Mouse (Mus musculus): ENCODE results near the gene Olfr1135. TPM values are rescaled to one million over a fixed set of nuclear protein-coding genes. Genes with fewer than 3 reads are reported as not detected.

Gene Olfr1135
- polyA plus RNA-seq (2012; rRNA removed), result not detected in 2 replicates

DNA sequence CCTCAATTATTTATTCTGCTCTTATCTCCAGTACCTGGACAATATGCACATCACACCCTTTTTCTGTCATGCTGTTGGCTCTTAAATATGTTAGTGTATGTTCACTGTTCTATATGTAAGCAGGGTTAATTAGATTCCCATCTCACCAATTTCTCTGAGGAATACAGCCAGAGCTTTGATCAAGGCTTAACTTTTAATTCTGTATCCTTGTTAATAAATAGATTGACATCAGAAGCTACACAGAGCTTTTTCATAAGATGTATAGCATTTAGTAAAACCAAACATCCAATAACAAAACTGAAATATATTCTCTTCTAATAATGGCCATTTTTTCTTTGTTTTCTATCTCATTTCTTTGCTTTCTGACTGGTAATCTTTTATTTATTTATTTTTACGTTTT lies at the start of gene Olfr1135:
Gene Olfr1135 (minus strand): TSS at position 101 of the 400 bp plus-strand sequence.
- DNase-seq (ENCODE audit: extremely low spot score in 1 of 2, low spot score in 1 of 2), result no peak

- DNase-seq (ENCODE audit: extremely low spot score in 1 of 2, low spot score in 1 of 2), result no peak
Measured at GRCm38 (mm10) chr2:87713079-87713478, 39.6 kb upstream of the Olfr1135 start, which contains the start of gene Olfr1137. Olfr1137 (minus strand) TSS chr2:87713179.

DNA sequence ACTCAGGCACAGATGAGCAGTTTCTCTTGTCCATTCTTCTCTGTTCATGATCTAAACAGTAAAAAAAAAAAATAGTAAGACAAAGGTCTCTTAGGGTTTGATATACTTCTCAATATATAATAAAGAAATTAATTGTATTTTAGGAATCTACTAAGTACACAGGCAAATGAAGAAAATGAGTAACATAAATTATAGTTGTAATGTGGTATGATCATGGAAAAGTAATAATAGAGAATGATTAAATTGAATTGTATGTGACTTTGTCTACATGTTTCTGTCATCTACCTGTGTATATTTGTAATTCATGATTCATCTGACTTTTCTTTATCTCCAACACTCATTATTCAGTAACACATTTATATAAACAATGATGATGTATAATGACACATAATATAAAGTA lies 20.4 kb upstream of the Olfr1135 start, which contains the start of gene Olfr1136:
Gene Olfr1136 (minus strand): TSS at position 101 of the 400 bp plus-strand sequence.
- no peak for DNase-seq (ENCODE audit: extremely low spot score in 1 of 2, low spot score in 1 of 2)

GRCm38 (mm10) chr2:87658360-87658759 lies 15.1 kb downstream of the Olfr1135 start, which contains the start of gene Olfr1134:
Olfr1134 (minus strand) TSS chr2:87658460.
- no peak for DNase-seq (ENCODE audit: extremely low spot score in 1 of 2, low spot score in 1 of 2)

- no peak for DNase-seq (ENCODE audit: extremely low spot score in 1 of 2, low spot score in 1 of 2)
Measured at GRCm38 (mm10) chr2:87647274-87647673, 26.2 kb downstream of the Olfr1135 start, which contains the start of gene Olfr1133. Olfr1133 (minus strand) TSS chr2:87647374.

- DNase-seq (ENCODE audit: extremely low spot score in 1 of 2, low spot score in 1 of 2), result no peak
Measured at GRCm38 (mm10) chr2:87642441-87642840, 31.0 kb downstream of the Olfr1135 start.

DNA sequence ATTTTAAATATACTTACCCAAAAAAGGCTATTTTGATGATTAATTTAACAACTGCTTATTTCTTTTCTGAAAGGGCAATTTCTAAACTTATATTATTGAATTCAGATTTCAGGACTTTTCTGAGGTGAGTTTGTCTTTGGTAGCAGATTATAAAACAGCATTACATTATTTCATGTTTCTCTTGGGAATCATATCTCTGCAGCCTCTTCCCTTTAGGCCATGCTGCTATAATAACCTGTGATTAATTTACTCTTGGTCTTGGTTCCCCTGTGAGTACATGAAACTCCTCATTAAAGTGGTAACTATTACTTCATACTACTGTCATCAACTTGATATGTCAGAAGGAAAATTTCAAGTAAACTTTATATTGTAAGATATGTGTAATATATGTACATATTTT lies 36.0 kb downstream of the Olfr1135 start, which contains the start of gene Olfr1132:
Gene Olfr1132 (minus strand): TSS at position 101 of the 400 bp plus-strand sequence.
- DNase-seq (ENCODE audit: extremely low spot score in 1 of 2, low spot score in 1 of 2), result no peak

DNA sequence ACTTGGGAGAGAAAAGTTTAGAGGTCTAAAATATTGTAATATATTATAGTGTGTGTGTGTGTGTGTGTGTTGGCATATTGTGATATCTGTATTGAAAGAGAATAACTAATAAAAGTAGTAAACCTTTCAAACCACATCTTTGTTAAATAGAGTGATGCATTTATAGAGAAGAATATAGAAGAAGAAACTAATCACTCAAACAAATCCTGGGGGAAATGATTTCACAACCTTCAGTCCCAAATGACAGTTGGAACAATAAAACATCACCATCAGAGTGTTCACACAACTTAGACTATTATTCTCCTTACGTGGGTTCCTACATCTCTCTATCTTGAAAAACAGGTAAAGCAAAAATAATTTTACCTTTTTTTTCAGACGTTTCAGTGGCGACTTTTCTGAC lies 46.7 kb downstream of the Olfr1135 start, which contains the start of gene Olfr1131:
Gene Olfr1131 (plus strand): TSS at position 301 of the 400 bp plus-strand sequence.
- no peak for DNase-seq (ENCODE audit: extremely low spot score in 1 of 2, low spot score in 1 of 2)

Other genes with a start within 250 kb of the Olfr1135 start
- gene Olfr1124, start 243.4 kb downstream of the Olfr1135 start, polyA plus RNA-seq (2012; rRNA removed), result not detected in 2 replicates
- gene Olfr1126, start 219.7 kb downstream of the Olfr1135 start, polyA plus RNA-seq (2012; rRNA removed), result not detected in 2 replicates
- gene Pramel7, start 176.6 kb downstream of the Olfr1135 start, polyA plus RNA-seq (2012; rRNA removed), result not detected in 2 replicates
- gene Pramel6, start 167.1 kb downstream of the Olfr1135 start, polyA plus RNA-seq (2012; rRNA removed), result not detected in 2 replicates
- not detected in 2 replicates for gene Olfr153, start 141.9 kb downstream of the Olfr1135 start, polyA plus RNA-seq (2012; rRNA removed)
- gene Olfr1128, start 128.1 kb downstream of the Olfr1135 start, polyA plus RNA-seq (2012; rRNA removed), result not detected in 2 replicates
- gene Olfr1129, start 99.8 kb downstream of the Olfr1135 start, polyA plus RNA-seq (2012; rRNA removed), result not detected in 2 replicates
- not detected in 2 replicates for gene Olfr1130, start 67.5 kb downstream of the Olfr1135 start, polyA plus RNA-seq (2012; rRNA removed)
- not detected in 2 replicates for gene Olfr1131, start 46.6 kb downstream of the Olfr1135 start, polyA plus RNA-seq (2012; rRNA removed)
- gene Olfr1132, start 36.1 kb downstream of the Olfr1135 start, polyA plus RNA-seq (2012; rRNA removed), result not detected in 2 replicates
- gene Olfr1133, start 26.3 kb downstream of the Olfr1135 start, polyA plus RNA-seq (2012; rRNA removed), result not detected in 2 replicates
- gene Olfr1134, start 15.2 kb downstream of the Olfr1135 start, polyA plus RNA-seq (2012; rRNA removed), result 0.11 TPM in 1 of 2 replicates, not detected in the other
- gene Olfr1136, start 20.3 kb upstream of the Olfr1135 start, polyA plus RNA-seq (2012; rRNA removed), result not detected in 2 replicates
- 0.02 TPM in 1 of 2 replicates, not detected in the other for gene Olfr1137, start 39.5 kb upstream of the Olfr1135 start, polyA plus RNA-seq (2012; rRNA removed)
- gene Olfr1138, start 66.3 kb upstream of the Olfr1135 start, polyA plus RNA-seq (2012; rRNA removed), result not detected in 2 replicates
- 0.13 TPM in 1 of 2 replicates, not detected in the other for gene Olfr1140, start 70.1 kb upstream of the Olfr1135 start, polyA plus RNA-seq (2012; rRNA removed)
- gene Olfr1141, start 80.3 kb upstream of the Olfr1135 start, polyA plus RNA-seq (2012; rRNA removed), result not detected in 2 replicates
- 0.11 TPM in 1 of 2 replicates, not detected in the other for gene Olfr152, start 105.8 kb upstream of the Olfr1135 start, polyA plus RNA-seq (2012; rRNA removed)
- gene Olfr1143, start 126.9 kb upstream of the Olfr1135 start, polyA plus RNA-seq (2012; rRNA removed), result not detected in 2 replicates
- not detected in 2 replicates for gene Olfr1145, start 136.2 kb upstream of the Olfr1135 start, polyA plus RNA-seq (2012; rRNA removed)
- not detected in 2 replicates for gene Olfr1148, start 156.9 kb upstream of the Olfr1135 start, polyA plus RNA-seq (2012; rRNA removed)
- gene Olfr1150-ps1, start 170.3 kb upstream of the Olfr1135 start, polyA plus RNA-seq (2012; rRNA removed), result not detected in 2 replicates
- gene Olfr1151, start 182.2 kb upstream of the Olfr1135 start, polyA plus RNA-seq (2012; rRNA removed), result not detected in 2 replicates
- gene Olfr1152, start 192.8 kb upstream of the Olfr1135 start, polyA plus RNA-seq (2012; rRNA removed), result not detected in 2 replicates
- gene Olfr1153, start 221.3 kb upstream of the Olfr1135 start, polyA plus RNA-seq (2012; rRNA removed), result not detected in 2 replicates
- not detected in 2 replicates for gene Olfr1154, start 231.5 kb upstream of the Olfr1135 start, polyA plus RNA-seq (2012; rRNA removed)

Measured in frontal cortex, adult 2 months (tissue).